Mouse (Mus musculus) urinary bladder, postnatal 25 days (tissue): ENCODE data around the gene Slc38a8.

ENCODE experiments used
- DNase-seq: peaks from one replicate; pipeline ENCODE4 v3.0.0; 2022; ENCODE audit warnings: low spot score

Gene Slc38a8

DNA sequence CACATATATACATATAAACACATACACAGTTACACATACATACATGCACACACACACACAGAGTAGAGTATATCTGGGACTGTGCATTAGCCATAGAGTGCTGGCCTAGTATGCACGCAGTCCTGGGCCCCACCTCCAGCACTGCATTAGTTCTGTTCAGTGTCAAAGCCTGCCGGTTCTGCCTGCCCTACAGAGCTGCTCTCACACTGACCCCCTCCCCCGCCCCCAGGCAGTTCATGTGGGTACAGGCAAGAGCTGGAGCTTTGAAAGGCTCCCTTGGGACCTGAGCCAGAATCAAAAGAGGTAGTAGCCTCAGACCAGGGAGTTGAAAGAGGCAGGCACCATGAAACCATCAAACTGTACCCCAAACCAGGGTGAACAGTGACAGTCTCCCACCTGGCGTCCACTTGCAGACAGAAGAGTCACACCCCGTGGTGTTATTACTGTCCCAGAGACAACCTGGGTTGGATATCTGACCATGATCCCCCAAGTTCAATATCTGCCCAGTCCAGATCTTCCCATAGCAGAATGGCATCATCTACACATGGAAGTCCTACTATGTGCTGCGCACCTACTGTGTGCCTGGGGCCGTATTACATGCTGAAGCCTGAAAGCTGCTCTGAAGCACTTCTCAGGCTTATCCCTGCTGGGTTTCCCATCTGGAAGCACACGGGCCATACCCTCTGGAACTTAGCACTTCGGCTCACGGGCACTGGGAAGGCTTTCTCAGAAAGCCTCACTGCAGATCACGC lies 17.2 kb downstream of the Slc38a8 start:
- DNase-seq, result no peak

DNA sequence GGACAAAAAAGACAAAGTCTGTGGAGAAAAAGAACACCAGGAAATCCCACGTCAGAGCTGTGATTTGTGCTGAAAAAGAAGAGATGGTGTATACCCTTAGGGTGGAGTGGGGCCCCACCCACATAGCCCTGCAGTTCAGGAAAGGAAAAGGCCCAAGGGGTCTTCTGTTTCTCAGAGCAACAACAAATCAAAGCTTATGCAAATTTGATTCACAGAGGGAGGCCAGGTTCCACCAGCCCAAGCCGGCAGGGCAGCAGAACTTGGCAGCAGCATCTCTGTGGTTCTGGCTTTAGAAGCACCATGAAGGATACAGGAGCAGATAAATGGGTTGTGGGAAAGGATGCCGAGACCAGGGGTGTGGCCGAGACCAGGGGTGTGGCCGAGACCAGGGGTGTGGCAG lies 22.8 kb downstream of the Slc38a8 start:
- DNase-seq, result no peak

DNA sequence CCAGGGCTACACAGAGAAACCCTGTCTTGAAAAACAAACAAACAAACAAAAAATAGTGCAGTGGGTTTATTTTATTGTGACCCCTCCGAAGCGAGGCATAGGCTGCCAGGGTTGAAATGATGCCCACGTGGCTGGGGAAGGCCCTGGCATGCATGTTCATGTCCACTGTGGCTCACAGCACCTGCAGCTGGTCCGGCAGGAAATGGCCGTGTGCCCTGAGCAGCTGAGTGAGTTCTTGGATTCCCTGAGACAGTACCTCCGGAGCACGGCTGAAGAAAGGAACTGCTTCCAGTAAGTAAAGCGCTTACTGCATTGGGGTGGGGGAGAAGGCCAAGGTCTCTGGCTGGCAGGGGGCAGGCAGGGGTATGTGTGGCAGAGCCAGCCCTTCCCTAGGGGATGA lies 33.4 kb downstream of the Slc38a8 start:
- no peak for DNase-seq

DNA sequence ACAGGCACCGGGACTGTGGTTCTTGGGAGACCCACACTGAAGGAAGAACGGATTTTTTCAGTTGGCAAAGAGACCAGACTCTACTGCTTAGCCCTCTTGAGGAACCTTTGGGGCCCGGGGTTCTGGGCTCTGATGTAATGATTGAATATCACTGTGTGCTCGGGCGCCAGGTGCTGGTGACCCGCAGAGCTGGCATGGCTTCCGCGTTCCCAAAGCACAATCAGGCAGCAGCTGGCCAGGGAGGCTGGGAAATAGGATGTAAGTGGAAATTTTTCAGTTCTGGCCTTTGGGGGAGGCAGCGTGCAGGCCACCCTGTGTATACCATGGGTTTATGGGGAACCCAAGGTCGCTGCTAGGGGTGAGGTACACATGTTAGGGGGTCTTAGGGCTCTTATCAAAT lies 34.7 kb downstream of the Slc38a8 start:
- no peak for DNase-seq

DNA sequence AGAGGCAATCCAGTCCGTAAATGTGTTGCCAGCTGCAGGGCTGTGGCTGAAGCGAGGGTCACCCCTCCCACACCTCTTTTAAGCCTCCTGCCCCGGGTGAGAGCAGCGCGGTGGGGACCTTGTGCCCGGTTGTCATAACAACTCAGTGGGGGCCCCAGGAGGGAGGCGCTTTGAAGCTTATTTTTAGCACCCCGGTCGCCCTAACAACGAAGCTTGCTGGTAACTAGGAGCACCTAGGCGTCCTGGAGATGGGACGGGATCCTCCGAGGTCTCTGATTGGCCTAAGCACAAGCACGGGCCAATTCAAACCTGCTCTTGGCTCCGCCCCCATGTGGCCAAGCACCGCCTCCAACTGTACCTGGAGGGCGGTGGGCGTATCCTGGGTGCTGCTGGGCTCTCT lies 35.4 kb downstream of the Slc38a8 start:
- no peak for DNase-seq

DNA sequence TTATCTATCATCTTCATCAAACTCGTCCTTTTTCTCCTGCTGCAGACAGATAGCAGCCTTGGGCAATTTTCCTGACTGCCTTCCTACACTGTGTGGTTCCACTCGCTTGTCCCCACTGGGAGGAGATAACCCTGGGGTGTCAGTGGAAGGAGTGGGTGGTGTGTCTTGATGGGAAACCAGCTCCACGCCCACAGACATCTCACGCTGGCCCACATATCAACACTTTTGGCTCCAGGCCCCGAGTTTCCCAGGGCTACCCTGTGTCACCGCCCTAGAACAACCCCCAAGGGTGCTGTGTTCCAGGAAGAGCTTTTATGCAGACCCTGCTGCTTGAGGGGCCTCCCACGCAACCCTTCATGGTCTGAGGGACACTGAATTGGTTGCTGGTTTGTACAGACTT lies 37.8 kb downstream of the Slc38a8 start:
- DNase-seq, result no peak

DNA sequence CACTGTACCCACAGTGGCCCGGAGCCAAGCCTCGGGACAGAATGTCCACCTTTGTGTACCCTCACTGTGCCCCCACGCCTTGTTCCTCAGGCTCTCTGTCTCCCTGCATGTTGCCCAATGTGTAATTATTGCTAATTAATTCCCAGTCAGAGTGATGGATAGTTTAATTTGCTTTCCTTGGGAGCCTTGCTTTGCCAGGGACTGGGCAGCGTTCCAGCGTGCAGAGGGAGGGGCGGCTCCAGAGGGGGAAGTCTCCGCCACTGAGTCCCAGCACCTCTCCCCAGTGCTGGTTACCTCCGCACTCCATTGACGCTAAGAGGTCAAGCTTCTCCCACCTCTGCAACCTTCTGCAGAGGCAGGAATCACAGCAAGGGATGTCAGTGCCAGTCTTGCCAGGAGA lies 40.1 kb downstream of the Slc38a8 start:
- no peak for DNase-seq

DNA sequence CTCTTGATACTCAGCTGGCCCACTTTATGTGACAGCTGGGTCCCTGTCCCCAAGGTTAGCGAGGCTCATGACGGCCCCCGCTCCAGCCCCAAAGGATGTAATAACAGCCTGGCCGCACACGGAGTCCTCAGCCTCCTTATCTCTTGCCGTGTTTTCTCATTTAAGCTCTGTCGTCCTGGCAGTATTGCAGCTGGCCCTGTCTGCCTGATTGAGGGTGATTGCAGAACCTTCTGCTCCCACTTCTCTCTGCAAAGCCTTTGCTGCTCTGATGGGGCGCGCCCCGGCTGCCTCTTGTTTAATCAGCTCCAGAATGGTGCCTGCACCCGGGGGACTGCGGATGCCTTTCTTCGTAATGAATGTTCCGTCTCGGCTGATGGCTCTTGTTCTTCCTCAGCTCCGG lies 41.8 kb downstream of the Slc38a8 start:
- no peak for DNase-seq

DNA sequence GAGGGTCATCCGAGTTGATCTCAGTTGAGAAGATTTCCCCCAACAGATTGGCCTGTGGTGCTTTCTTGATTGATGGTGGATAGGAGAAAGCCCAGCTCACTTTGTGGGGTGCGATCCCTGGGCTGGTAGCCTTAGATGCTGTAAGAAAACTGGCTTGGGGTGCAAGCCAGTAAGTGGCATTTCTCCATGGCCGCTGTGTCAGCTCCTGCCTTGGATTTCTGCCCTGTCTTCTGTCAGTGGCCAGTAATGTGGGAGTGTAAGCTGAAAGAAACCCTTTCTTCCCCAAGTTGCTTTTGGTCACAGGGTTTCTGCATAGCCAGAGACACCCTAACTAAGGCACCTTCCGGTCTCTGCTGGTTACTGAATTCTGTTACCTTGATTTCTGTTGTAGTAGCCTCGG lies 45.5 kb downstream of the Slc38a8 start:
- DNase-seq, result no peak

DNA sequence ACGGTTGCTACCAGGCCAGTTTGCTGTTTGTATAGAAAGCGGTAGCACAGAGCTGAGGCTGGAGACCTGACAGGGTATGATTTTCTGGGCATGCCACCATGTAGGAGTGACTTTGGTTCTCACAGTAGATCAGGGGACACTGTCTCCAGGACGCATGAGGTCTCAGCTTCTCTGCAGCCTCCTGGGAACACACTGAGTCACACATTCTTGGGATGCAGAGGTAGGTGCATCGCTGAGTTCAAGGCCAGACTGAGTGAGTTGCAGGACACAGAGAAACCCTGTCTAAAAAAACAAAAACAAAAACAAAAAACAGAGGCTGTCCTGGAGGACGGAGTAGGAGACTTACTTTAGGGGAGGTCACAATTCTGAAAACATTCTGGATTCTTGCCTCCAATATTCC lies 48.6 kb downstream of the Slc38a8 start:
- no peak for DNase-seq

DNA sequence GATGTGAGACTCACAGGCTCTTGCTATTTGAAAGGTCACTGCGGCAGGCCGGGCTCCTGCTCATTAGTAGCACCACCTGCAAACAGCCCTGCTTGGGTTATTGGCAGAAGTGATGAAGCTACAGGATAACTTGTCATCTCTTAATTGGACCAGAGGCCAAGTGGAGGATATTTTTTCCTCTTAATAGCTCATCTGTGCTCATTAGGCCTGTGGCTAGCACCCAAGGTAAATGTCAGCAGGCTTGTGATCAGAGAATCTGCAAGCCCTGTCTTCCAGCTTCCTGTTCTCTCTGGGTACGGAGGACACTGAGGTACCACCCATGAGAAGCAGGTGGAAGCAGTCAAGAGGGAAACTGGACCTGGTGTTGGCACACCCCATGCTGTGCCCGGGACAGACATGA lies 50.4 kb downstream of the Slc38a8 start:
- no peak for DNase-seq

DNA sequence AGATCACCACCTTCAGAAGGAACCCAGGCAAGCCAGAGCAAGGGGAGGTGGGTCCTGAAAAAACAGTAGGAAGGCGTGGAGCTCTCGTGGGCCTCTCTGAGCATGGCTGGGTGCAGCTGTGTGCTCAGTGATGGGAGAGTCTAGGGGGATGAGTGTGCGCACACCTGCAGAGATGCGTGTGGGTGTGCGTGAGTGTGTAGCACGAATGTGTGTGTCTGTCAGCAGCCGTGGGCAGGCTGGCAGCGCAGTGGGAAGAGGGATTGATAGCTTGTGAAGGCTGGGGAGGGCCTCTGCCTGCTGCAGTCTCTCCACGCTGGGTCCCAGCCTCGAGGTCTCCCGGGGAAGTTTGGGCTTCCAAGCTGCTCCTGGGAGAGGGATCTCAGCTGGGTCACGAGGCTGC lies 51.9 kb downstream of the Slc38a8 start:
- no peak for DNase-seq

DNA sequence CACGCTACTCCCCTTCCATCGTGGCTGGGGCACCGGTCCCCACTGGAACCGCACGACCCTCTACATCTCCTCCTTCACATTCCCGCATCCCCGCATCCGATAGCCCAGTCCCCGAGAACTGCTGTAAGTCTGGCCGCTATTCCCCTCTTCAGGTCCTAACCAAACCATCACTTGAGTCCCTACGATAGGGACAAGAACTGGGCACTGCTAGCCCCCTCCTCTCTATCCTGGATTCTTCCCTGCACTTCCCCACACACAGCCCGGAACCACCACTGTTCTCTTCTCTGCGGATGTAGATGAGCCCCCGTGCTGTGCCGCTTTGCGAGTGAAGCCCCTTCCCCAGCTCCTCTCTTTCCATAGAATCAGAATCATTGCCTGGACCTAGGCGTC lies 53.7 kb downstream of the Slc38a8 start:
- DNase-seq, result no peak

DNA sequence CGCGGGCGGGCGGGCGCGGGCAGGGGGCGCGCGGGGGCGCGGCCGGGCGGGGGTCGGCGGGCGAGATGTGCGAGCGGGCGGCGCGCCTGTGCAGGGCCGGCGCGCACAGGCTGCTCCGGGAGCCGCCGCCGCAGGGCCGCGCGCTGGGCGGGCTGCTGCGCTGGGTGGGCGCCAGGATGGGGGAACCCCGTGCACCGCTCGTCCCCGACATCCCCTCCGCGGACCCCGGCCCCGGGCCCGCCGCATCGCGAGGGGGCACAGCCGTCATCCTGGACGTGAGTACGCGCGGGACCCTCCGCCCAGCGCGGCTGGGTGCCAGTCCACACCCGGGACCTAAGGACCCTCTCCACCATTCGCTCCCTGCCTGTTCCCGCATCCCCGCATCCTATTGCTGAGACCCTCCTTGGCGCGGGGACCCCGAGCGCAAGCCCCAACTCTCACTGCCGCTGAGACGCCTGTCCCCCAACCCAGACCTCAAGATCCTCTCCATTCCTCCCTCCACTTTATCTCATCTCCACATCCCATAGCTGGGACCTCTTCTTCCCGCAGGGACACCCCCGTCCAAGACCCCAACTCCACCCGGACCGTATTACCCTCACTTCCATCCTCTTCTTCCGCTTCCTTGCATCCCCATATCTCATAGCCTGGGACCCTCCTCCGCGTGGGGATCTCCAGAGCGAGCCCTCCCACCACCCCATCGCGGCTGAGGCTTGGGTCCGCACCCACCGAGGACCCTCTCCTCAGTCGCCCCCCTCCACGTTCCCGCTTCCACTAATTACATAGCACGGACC lies 54.3 kb downstream of the Slc38a8 start:
- DNase-seq, result no peak

DNA sequence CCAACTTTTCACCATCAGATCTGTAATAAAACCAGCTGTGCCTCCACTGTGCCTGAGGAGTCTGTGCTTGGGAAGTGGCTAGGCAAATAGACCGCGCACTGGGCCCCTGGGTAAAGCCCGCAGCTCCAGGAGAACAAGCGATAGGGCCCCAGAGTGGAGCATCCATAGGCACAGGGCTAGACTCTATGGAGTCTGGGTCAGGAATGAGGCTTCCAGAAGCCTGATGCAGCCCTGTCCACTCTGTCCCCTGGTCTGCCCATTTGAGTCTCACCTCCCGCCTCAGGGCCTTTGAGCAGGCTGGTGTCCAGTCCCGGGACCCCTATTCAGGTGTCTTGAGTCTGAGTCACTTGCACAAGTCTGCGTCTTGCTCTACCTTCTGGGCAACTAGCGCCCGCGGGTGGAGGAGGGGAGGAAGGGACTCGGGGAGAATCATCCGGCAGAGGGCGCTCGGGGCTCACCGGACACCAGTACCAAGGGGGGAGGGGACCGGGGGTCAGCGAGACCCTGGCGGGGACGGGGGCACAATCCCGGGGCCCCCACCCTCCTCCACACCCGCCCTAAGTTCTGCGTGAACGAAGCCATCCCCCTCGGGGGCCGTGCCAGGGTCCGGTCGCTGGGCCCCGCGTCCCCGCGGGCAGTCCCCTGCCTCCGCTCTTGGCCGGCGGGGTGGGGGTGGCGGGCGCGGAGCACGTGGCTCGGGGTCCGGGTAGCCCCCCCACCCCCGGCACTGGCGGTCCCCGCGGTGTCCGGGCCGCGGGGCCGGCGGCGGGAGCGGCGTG lies 55.1 kb downstream of the Slc38a8 start, which contains the start of gene Necab2:
Gene Necab2, plus strand, starts transcription at position 509 of the 779 bp plus-strand sequence.
- peak; percentile 86 for DNase-seq

DNA sequence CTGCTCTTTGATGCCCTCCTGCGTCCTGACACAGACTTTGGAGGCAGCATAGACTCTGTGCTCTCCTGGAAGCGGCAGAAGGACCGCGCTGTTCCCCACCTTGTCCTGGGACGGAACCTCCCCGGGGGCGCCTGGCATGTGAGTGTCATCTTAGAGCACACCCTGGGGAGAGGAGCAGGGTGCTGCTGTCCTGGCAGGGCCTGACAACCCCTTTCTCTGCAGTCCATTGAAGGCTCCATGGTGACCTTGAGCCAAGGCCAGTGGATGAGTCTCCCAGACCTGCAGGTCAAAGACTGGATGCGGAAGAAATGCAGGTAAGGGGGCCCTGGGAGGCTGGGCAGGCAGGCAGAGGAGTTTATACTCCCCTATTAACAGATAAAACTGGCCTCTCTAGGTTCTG lies 58.5 kb downstream of the Slc38a8 start:
- no peak for DNase-seq

DNA sequence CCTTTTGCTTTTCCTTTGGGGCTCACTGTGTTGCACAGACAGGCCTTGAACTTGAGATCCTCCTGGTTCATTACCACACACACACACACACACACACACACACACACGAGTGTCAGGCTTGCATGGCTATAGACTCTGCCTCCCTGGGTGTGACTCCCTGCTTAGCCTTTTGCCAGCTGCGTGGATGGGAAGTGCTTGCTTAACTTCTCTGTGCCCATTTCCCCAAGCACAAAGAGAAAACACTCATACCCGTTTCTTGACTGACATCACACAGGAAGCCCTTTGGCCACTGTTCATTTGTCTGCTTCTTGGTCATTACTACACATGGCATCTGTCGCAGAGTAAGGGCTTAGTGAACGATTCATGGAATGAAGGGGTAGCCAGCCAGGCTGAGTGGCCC lies 59.5 kb downstream of the Slc38a8 start:
- no peak for DNase-seq

DNA sequence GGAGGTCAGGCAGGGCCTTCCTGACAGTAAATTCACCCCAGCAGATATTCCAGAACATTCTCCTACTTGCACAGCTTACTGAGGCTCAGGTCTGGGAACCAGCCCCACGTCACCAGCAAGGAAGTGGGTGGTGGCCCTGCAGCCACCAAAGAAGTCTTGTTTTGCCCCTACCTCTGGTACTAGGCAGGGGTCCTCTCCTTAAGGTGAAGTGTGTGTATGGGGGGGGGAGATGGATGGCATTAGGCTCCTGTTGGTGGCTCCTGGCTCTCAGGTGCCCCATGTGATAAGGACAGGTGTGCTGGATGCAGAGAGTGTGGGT lies 60.6 kb downstream of the Slc38a8 start:
- no peak for DNase-seq

DNA sequence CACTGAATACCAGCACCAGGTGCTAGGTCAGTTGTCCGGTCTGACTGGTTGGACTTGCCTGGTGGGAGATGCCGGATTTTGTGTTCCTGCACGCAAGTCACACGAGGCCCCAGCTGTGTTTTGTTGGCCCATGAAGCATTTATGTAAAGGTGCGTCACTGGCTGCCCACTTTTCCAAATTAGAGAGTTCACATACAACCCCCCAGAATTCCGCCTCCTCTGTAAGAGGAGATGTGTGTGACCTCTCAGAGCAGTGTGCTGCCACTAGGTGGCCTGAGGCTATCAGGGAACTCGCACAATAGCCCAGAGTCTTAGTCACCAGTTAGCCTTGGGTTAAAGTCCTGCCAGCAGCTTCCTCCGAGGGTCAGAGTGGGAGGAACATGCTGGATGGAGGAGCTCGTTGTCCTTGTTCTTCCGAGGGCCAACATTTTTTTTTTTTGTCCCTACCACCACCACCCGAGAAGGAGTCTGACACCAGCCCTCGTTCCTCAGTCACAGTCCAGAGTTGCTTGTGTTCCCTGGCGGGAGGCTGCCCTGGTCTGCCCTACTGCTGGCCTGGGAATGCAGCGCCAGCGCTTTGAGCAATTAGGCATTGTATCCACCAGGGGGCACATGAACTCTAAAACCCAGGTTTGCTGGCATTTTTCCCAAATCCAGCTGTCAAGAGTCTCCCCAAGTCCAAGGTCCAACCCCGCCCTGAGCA lies 61.1 kb downstream of the Slc38a8 start:
- DNase-seq, result peak; percentile 71

DNA sequence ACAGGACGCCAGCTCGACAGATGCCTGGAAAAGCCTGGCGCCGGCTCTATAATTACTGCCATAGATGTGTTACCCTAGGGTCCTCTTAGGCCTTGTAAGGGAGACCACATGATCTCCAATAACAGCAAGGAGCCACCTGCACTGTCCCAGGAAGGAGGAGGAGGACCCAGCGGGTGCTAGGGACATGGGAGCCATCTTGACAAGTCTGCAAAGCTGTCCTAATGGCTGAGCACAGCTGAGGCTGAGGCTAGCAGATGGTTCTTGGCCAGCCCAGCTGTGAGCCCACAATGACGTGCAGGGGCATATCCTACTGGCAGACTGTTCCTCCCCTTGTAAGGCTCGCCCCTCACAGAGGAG lies 61.6 kb downstream of the Slc38a8 start:
- no peak for DNase-seq

DNA sequence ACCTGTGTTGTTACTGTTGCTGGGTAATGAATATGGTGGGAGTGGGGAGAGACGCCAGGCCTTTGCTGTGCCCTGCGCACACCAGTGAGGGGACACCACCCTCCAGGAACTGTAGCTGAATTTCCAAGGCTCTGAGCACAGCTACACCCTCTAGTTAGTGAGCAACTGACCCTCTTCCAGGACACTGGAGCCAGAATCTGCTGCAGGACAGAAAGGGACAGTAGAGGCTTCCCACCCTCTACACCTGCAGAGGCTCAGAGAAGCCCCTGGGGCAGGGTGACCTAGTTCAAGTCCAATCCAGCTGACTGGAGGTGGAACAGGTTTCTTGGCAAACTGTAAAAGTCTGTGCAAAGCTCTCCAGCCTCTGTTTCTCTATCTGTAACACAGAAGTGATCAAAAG lies 62.1 kb downstream of the Slc38a8 start:
- no peak for DNase-seq

DNA sequence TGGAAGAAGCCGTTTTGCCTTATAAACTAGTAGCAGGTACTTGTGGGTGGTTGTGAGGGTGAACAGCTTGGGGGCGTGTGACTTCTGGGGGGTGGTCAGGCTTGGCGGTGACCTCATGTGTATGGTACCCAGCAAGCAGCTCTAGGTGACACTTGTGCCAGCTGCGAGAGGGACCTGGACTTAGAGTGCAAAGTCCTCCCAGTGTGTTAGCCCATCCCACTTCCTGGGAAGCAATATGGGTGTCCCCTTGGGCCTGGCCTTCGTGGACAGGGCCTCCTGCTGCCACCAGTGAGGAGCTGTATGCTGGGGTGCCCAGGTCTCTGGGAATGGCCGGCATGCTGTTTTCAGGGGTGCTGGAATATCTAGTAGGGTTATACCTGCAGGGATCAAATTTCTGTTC lies 62.6 kb downstream of the Slc38a8 start:
- DNase-seq, result no peak

DNA sequence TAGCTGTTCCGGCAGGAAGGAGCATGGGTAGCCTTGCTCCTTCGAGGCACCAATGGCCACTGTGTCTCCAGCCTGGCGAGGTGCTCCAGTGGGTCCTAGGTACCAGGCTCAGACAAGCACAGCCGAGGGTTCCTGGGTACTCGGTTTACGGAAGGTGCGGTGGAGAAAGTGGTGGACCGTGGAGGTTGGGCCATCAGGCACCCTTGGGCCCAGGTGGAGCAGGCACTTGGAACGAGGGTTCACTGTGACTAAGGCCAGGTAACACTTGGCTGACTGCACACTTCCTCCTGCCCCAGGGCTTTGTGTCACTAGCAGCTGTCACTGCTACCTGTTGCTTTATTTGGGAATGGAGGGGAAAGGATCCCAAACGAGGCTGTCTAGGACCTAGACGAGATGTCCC lies 64.0 kb downstream of the Slc38a8 start:
- DNase-seq, result no peak
